Mouse (Mus musculus) urinary bladder, adult 2 months (tissue): Measurements from ENCODE around the gene Adamts6. TPM values are rescaled to one million over a fixed set of nuclear protein-coding genes. Genes with fewer than 3 reads are reported as not detected.

Experiments
- DNase-seq: peaks from one replicate; pipeline ENCODE4 v3.0.0; 2022; ENCODE audit warnings: low spot score
- polyA plus RNA-seq: library from polyadenylated mRNA; depleted of rRNA; stranded (reverse); fragments of >200 nt; gene quantifications from 2 replicates; pipeline ENCODE4 v1.2.3, GENCODE M21; 2012

Adamts6 gene
- polyA plus RNA-seq, 1 experiment, result 10.4 TPM

DNA sequence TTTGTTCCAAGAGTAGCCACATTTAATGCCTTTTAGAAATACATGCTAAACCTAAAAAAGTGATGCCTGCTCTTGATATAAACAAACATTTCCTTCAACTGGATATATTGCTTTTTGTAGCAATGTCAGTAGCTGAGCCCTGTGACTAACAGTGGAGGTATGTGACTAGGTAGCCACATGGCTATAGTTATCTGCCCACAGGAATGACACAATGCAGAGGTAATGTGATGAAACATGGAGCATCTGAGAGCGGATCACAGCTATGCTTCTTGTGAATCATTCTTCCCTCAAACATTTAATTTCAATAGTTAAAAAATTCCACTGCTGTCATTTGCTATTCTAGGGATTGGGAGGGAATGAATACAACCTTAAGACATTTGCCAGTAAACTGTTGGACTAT lies 172.7 kb downstream of the Adamts6 start:
- no peak for DNase-seq

GRCm38 (mm10) chr13:104468061-104468460 lies 180.4 kb downstream of the Adamts6 start:
- DNase-seq, result no peak

DNA sequence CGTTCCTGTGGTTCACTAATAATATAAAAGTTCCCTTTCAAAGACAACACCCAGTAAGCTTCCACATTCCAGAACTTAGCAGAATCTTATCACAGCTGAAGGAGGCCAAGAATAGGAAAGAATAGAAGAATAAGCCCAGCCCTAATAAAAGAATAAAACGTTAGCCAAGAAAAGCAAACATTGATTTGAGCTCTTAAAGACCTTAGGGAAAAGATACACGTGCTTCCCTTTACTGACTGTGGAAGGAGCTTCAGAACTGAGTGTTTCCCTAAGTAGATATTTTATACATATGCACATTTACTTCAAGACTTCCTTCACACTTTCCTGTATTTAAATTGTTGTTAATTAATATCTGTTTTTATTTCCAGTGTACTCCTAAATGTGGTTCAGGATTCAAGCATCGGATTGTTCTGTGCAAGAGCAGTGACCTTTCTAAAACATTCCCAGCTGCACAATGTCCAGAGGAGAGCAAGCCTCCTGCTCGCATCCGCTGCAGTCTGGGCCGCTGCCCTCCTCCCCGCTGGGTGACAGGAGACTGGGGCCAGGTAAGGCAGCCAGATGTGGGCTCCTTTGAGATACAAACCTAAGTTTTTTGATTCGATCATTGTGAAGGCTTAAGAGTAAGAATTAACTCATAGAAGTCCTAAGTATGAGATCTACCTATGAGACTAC lies 188.8 kb downstream of the Adamts6 start:
- DNase-seq, result no peak

- no peak for DNase-seq
Observed at GRCm38 (mm10) chr13:104482426-104483089, 194.9 kb downstream of the Adamts6 start.

DNA sequence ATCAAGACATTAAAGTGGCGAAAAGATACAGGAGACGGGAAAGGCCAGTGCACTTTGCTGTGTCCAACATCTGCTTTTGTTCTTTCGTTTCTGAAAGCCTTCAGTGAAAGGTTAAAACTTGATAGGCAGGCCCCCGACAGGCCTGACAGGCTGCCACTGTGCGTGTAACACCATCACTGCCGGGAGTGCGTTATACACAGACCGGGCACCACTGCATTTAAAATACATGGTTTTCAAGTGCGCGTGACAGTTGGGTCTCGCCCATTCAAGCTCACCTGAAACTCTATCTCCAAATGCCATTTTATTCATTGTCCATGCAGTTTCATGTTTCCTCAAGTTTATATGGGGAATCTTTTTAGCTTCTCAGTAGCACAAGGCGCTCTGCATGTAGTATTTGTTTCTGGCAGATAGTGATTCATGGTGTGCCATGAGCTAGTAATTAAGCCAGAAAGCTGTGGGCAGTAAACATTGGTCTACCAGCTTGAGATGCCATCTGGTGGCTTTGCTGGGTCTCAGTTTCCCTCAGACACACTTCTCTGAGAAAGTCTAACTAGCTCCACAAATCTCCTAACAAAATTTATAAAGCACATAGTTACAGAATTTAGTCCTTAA lies 195.6 kb downstream of the Adamts6 start:
- no peak for DNase-seq

DNA sequence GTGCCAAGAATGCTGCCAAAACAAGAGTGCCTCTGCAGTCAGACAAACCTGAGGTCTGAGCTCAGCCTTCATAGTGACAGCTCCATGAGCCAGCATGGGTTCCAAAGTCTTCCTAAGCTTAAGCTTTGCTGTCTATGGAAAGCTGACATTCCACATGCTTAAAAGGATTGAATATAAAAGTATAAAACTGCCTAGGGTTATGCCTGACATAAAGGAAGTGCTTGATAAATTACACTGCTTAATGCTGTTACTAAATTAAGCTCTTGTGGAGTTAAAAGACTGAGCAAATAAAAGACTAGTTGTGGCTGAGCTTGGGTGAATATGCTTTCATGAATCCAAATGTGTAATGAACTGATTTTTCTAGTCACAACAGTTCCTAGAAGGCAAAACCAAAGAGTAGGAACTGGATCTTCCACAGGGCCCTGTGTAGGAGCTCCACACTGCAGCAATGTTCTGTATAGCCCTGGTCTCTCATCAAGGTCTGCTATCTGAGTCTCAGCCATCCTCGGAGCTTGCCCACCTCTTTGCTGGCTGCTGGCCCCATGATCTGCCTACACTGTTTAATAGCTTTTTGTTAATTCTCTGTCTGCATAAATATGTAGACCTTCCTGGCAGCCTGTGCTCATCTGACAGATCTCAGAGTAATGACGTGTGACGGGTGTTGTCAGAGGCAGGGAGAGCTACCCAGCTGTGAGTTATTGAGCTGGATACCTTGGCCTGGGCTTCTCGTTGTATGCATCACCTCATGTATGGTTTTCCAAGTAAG lies 203.6 kb downstream of the Adamts6 start:
- no peak for DNase-seq

DNA sequence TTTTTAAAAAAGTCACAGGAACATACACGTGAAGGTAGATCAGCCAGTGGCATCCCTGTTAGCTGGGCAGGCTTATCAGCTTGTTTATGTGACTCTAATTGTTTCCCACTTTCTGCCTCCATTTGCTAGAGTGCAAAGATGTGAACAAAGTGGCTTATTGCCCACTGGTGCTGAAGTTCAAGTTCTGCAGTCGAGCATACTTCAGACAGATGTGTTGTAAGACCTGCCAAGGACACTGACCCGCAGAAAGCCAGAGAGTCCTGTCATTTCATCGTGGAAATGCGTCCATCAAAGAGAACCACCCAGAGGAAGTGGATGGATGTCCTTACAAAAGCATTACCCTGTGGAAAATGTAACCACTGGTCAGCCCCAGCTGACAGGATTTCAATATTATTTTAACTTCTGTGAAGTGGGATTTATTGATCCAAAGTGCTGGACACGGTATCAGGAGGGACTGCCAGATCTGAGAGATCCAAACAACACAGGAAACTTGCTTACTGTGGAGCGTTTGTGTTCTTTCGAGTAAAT lies 205.9 kb downstream of the Adamts6 start:
- no peak for DNase-seq

DNA sequence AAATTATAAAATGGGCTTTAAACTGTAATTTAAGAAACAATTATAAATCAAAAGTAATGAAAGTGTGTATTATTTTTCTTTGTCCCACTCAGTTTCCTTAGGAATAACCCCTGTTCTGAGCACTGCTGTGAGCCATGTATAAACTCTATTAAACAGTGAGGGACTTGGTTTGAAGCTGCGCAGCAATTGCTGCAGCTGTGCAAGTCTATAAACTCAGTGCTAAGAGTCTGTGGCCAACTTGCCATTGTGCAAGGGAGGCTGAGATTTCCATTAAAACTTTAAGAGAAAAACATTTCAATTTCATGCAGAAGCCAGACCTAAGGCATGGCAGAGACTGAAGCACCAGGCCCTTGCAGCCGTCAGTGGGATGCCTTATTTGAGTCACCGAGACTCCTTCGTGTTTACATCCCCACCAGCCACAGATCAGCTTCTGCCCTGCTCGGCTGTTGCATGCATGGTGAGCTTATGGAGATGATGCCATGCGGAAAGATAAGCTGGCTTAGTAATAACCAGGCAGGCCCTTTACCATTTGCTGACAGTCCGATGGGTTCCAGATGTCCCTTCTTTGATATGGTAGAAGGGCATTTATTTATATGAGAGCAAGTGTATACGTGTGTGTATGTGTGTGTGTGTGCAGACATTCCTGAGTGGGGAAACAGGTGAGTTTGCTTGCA lies 206.7 kb downstream of the Adamts6 start:
- no peak for DNase-seq

DNA sequence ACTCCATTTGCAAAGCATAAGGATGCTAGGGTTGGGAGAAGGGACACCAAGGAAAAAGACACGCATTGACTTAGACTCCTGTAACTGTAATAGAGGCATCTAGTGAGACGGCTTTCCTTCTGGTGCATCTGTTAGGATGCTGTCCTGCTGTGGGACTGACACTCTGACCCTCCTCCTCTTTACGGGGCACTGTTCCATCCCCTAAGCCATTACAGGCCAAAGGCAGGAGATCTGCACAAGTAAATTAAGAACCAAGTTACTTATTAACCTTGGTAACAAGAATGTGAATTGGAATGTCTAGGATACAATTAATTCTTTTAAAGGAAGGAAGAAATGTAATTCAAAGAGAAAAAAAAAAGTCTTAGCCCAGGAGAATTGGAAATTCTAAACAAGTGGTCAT lies 210.0 kb downstream of the Adamts6 start:
- DNase-seq, result no peak

DNA sequence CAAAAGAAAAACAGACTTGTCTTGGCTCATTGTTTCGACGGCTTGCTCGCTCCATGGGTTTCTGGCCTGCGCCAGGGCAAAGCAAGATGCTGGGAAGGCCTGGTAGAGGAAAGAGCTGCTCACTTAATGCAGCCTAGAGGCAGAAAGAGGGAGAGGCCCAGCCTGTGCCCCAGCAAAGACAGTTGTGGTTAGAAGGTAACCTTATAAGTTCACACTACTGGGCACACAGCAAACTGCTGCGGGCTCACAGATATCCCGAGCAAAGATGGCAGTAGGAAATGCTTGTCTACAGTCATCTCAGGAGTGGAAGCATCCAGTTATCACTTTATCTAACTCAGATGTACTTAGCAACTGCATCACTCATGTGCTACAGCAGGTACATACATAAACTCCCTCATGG lies 211.0 kb downstream of the Adamts6 start:
- DNase-seq, result no peak

DNA sequence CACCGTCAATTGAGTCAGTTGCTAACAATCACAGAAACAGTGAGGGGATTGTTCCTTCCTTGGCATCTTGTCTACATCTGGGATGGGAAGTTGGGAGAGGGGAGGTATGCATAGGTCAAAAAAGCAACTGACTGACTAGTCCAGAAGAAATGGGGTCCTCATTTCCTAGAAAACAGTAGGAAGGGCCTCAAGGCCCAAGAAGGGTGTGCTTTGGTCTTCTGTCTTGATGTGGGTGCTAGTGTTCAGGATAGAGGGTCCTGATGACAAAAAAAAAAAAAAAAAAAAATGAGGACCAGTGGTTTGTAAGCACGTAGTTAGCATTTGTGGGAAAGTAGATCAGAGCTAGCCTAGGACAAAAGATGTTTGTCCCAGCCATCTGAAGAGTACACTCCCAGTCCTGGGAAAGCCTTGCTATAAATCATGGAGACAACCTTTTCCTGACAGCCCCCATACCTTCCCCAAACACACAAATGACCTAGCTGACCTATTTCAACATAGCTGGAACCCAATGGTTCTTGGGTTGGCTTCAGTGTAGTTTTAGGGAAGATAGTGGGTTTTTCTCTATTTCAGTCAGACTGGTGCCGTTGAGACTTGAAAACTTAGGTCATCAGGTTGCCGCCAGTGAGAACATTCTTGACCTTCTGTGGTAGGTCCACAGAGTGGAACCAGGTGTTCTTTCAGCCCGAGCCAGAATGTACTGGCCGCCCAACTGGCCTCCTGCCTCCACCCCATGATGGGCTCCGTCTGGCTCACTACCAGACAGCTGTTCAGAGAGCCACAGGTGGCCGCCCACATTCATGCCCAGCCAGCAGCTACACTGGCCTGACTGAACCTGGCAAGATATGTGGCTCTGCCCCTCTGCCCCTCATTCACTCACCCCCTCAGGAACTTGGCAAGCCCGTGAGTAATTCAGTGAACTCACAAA lies 211.7 kb downstream of the Adamts6 start:
- DNase-seq, result no peak

GRCm38 (mm10) chr13:104502406-104502805 lies 214.8 kb downstream of the Adamts6 start:
- no peak for DNase-seq

GRCm38 (mm10) chr13:104504043-104504442 lies 216.4 kb downstream of the Adamts6 start:
- DNase-seq, result no peak

GRCm38 (mm10) chr13:104506165-104506875 lies 218.7 kb downstream of the Adamts6 start:
- DNase-seq, result no peak

- no peak for DNase-seq
Observed at GRCm38 (mm10) chr13:104507671-104508070, 220.0 kb downstream of the Adamts6 start.

DNA sequence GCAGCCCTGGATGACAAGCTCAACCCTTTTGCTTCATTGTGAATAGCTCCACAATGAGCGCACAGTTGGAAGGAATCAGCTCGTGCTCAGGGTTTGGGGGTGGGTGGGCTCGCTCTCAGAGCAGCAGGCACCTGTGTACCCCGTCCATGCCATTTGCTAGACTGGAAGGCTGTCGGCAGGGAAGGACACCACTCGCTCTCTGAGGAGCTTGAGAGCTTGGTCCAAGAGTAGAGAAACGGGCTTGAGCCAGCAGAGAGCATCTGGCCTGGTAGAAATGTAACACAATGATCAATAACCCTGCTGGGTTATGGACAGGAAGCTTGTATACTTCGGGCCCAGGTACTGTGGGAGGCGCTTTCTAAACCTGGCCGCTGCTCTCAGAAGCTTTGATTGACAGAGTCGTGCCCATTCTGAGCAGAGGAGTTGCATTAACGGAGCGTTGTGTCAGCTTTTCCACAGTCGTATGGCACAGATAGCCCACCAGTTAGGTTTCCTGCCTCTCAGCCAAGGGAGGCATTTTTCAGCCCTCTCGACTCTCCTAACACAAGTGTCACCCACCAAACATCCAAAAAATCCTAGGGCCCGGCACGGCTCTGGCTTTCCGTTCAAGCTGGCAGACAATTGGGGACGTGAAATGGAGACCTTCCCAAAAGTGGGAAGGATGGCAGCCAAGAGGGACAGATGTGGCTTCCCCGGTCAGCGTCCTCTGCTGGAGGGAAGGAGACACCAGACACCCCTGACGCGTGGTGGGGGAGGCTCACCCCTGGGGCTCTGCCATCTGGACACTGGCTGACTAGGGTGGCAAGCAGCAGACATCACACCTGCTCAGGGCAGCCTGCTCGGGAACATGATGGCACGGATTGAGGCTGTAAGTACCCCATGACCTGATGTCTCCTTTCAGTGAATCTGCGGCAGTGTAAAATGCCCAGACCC lies 222.2 kb downstream of the Adamts6 start:
- DNase-seq, result no peak

GRCm38 (mm10) chr13:104510766-104511165 lies 223.1 kb downstream of the Adamts6 start:
- DNase-seq, result no peak

GRCm38 (mm10) chr13:104515054-104515453 lies 227.4 kb downstream of the Adamts6 start:
- no peak for DNase-seq

GRCm38 (mm10) chr13:104516146-104516545 lies 228.5 kb downstream of the Adamts6 start:
- no peak for DNase-seq
